Mouse (Mus musculus): Measurements from ENCODE around the gene Pbxip1. TPM values are rescaled to one million over a fixed set of nuclear protein-coding genes. Genes with fewer than 3 reads are reported as not detected.

Gene Pbxip1
- polyA plus RNA-seq, 2 experiments = 17.9 to 32.8 TPM

DNA sequence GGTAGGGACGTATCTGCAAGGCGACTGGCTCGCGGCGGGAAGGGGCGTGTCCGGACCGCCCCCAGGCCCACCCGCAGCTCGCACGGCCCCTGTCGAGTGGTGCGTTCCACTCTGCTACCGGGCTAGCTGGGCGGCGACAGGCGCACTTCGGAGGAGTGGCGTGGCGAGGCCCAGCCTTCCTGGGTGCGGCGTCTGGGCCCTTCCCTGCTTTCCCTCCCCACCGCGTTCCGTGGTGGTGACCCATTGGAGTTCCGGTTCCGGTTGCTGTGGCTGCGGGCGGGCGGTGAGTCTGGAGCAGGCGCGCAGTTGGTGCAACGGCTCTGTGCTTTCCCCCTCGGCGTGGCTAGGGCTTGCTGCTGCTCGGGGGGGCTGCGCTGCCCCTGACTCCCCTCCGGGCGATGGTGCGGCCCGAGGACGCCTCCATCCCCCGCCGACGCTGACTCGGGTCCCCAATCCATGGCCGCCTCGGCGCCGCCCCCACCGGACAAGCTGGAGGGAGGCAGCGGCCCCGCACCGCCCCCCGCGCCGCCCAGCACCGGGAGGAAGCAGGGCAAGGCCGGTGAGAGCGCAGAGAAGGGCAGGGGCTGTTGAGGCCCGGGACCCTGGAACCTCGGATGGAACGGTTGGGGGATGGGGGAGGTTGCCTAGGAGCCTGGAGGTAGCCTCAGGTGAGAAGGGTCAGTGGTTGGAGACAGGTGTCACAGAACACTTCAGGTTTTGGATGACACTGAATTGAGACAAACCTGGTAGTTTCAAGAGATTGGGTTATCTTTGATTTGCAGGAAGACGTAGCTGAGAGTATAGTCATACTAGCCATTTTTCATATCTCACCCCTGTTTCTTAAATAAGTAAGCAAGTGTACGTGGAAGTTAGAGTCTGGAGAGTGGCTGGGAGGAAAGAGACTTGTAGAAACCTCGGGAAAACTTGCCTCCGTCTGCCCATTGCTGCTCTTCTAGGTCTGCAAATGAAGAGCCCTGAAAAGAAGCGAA lies 6.0 kb upstream of the Pbxip1 start, which contains the start of gene Pygo2:
Gene Pygo2, plus strand, starts transcription at position 44 of the 989 bp plus-strand sequence.
- 3% methylated on average over 51 of the region's 68 CpGs for WGBS
- peak within 1 kb of the TSS; percentile 76 for H3K4me2 ChIP-seq (replicated peaks; ENCODE audit: low read depth, low read length, severe bottlenecking)
- TF ChIP-seq POLR2A (IDR thresholded peaks at IDR 0.05; ENCODE audit: borderline replicate concordance, extremely low read depth, insufficient read depth, insufficient read length) = peak; percentile 87; the same call in 1 of the 2 replicates
- peak within 1 kb of the TSS; percentile 82 for H3K27ac ChIP-seq (replicated peaks; ENCODE audit: low read depth, low read length)
- DNase-seq (ENCODE audit: low spot score) (peak; percentile 96), ATAC-seq (ENCODE audit: low FRiP score, low read depth) (peak; percentile 95)
- H3K9me3 ChIP-seq (ENCODE audit: control insufficient read depth, low read length) = no peaks in the 10 kb centered on the region
- peaks cover 51% of the 10 kb centered on the region for H3K36me3 ChIP-seq (ENCODE audit: control insufficient read depth, insufficient read depth, low read length)
- H3K4me1 ChIP-seq (ENCODE audit: control insufficient read depth, insufficient read depth, low read length) = peaks cover 9% of the 10 kb centered on the region
- H3K27me3 ChIP-seq (ENCODE audit: control insufficient read depth, insufficient read depth, low read length) = no peaks in the 10 kb centered on the region
- H3K9ac ChIP-seq (ENCODE audit: low read depth, low read length, severe bottlenecking) = peak within 1 kb of the TSS; percentile 89
- H3K4me3 ChIP-seq (replicated peaks; ENCODE audit: low read length) = peak within 1 kb of the TSS; percentile 100

DNA sequence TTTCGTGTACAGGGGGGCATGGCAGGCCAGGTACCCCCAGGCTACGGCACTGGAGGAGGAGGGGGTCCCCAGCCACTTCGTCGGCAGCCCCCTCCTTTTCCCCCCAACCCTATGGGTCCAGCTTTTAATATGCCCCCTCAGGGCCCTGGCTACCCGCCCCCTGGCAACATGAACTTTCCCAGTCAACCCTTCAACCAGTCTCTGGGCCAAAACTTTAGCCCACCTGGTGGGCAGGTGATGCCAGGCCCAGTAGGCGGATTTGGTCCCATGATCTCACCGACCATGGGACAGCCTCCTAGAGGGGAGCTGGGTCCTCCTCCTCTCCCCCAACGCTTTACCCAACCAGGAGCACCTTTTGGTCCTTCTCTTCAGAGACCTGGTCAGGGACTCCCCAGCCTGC lies 3.9 kb upstream of the Pbxip1 start:
- H3K4me2 ChIP-seq (replicated peaks; ENCODE audit: low read depth, low read length, severe bottlenecking) = no peak overlapping the region
- H3K27ac ChIP-seq (replicated peaks; ENCODE audit: low read depth, low read length) = no peak overlapping the region
- H3K4me3 ChIP-seq (replicated peaks; ENCODE audit: low read length) = no peak overlapping the region
- no peaks in the 10 kb centered on the region for H3K9me3 ChIP-seq (ENCODE audit: control insufficient read depth, low read length)
- TF ChIP-seq POLR2A (IDR thresholded peaks at IDR 0.05; ENCODE audit: borderline replicate concordance, extremely low read depth, insufficient read depth, insufficient read length) = no peak
- no peak overlapping the region for H3K9ac ChIP-seq (ENCODE audit: low read depth, low read length, severe bottlenecking)
- H3K4me1 ChIP-seq (ENCODE audit: control insufficient read depth, insufficient read depth, low read length) = peaks cover 16% of the 10 kb centered on the region
- no peaks in the 10 kb centered on the region for H3K27me3 ChIP-seq (ENCODE audit: control insufficient read depth, insufficient read depth, low read length)
- WGBS = 89% methylated on average over 8 of the region's 8 CpGs
- ATAC-seq (ENCODE audit: low FRiP score, low read depth) (no peak), DNase-seq (ENCODE audit: low spot score) (no peak)
- peaks cover 31% of the 10 kb centered on the region for H3K36me3 ChIP-seq (ENCODE audit: control insufficient read depth, insufficient read depth, low read length)

DNA sequence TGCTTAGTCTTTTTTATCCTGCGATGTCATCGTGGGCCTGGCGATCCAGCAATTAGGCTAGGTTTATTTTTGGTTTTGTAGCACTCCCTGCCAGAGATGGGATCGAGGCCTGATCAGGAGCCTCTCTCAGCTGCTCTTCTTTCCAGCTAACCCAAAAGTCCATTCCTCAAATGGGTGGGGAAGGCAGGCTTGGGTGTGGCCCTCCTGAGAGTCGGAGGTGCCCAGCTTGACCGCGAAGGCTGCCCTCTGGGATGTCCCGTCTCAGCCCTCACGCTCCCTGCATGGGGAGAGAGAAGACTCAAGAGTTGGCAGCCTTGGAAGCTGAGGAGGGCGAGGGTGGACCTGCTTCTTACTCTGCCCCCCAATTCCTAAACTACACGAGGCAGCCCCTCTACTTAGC lies 2.0 kb upstream of the Pbxip1 start:
- TF ChIP-seq POLR2A (IDR thresholded peaks at IDR 0.05; ENCODE audit: borderline replicate concordance, extremely low read depth, insufficient read depth, insufficient read length) = no peak
- Histone ChIP-seq H3K27ac (replicated peaks; ENCODE audit: low read depth, low read length) (peak overlapping the region; percentile 55; the same call in 1 of the 2 replicates), H3K36me3 (ENCODE audit: control insufficient read depth, insufficient read depth, low read length) (peaks cover 26% of the 10 kb centered on the region), H3K4me1 (ENCODE audit: control insufficient read depth, insufficient read depth, low read length) (peaks cover 16% of the 10 kb centered on the region), H3K27me3 (ENCODE audit: control insufficient read depth, insufficient read depth, low read length) (no peaks in the 10 kb centered on the region), H3K9me3 (ENCODE audit: control insufficient read depth, low read length) (no peaks in the 10 kb centered on the region), H3K9ac (ENCODE audit: low read depth, low read length, severe bottlenecking) (no peak overlapping the region), H3K4me3 (replicated peaks; ENCODE audit: low read length) (no peak overlapping the region), H3K4me2 (replicated peaks; ENCODE audit: low read depth, low read length, severe bottlenecking) (no peak overlapping the region)
- DNase-seq (ENCODE audit: low spot score) (no peak), ATAC-seq (ENCODE audit: low FRiP score, low read depth) (no peak)
- 81% methylated on average over 11 of the region's 11 CpGs for WGBS

DNA sequence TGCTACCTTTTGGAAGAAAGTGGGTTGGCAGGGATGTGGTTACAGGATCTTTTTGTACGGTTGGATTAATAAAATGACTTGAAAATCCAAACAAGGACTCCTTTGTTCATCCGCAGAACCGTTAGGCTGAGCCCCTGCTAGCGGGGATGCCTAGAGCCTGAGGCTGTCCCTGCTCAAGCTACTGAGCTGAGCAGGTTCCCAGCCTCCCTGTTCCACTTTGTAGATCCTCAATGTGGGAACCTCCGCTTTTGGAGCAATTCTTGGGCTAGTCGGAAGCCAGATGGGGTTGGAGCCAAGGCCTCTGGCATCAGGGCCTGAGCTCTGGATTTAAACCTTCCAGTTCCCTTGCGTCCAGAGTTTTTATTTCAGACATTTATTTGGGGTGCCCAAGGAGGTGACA lies 1.5 kb upstream of the Pbxip1 start:
- no peak for TF ChIP-seq POLR2A (IDR thresholded peaks at IDR 0.05; ENCODE audit: borderline replicate concordance, extremely low read depth, insufficient read depth, insufficient read length)
- H3K27ac ChIP-seq (replicated peaks; ENCODE audit: low read depth, low read length) = peak overlapping the region; percentile 55; the same call in 1 of the 2 replicates
- H3K9ac ChIP-seq (ENCODE audit: low read depth, low read length, severe bottlenecking) = no peak overlapping the region
- no peak for DNase-seq (ENCODE audit: low spot score)
- WGBS = 63% methylated on average over 7 of the region's 7 CpGs
- H3K4me2 ChIP-seq (replicated peaks; ENCODE audit: low read depth, low read length, severe bottlenecking) = no peak overlapping the region
- no peak for ATAC-seq (ENCODE audit: low FRiP score, low read depth)
- H3K9me3 ChIP-seq (ENCODE audit: control insufficient read depth, low read length) = no peaks in the 10 kb centered on the region
- peaks cover 26% of the 10 kb centered on the region for H3K36me3 ChIP-seq (ENCODE audit: control insufficient read depth, insufficient read depth, low read length)
- peaks cover 16% of the 10 kb centered on the region for H3K4me1 ChIP-seq (ENCODE audit: control insufficient read depth, insufficient read depth, low read length)
- H3K4me3 ChIP-seq (replicated peaks; ENCODE audit: low read length) = no peak overlapping the region
- no peaks in the 10 kb centered on the region for H3K27me3 ChIP-seq (ENCODE audit: control insufficient read depth, insufficient read depth, low read length)

DNA sequence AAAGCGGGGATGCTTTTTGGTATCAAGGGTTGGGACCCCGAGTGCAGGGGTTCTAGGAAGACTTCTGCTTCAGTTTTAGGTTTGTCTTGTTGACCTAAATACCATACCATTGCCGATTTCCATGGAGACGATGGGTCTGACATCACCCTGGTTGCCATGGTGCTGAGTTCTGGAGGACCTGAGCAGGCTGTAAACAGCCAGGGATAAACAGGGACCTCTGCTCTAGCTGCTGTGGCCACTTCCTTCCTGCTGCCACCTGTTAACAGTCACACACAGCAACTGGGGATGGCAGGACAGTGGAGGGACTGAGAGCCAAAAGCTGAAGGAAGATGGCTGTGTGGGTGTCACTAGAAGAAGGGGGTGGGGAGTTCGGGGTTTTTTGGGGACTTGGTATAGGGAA lies 763 bp downstream of the Pbxip1 start:
- 33% methylated on average over 5 of the region's 5 CpGs for WGBS
- H3K36me3 ChIP-seq (ENCODE audit: control insufficient read depth, insufficient read depth, low read length) = peaks cover 25% of the 10 kb centered on the region
- ATAC-seq (ENCODE audit: low FRiP score, low read depth) (0 out of 2 replicates have a peak, but pooled peaks have one; percentile 6), DNase-seq (ENCODE audit: low spot score) (no peak)
- H3K27me3 ChIP-seq (ENCODE audit: control insufficient read depth, insufficient read depth, low read length) = no peaks in the 10 kb centered on the region
- no peak overlapping the region for H3K27ac ChIP-seq (replicated peaks; ENCODE audit: low read depth, low read length)
- TF ChIP-seq POLR2A (IDR thresholded peaks at IDR 0.05; ENCODE audit: borderline replicate concordance, extremely low read depth, insufficient read depth, insufficient read length) = no peak
- peaks cover 7% of the 10 kb centered on the region for H3K4me1 ChIP-seq (ENCODE audit: control insufficient read depth, insufficient read depth, low read length)
- H3K9ac ChIP-seq (ENCODE audit: low read depth, low read length, severe bottlenecking) = peak overlapping the region; percentile 53
- H3K4me3 ChIP-seq (replicated peaks; ENCODE audit: low read length) = peak overlapping the region; percentile 46
- H3K4me2 ChIP-seq (replicated peaks; ENCODE audit: low read depth, low read length, severe bottlenecking) = peak overlapping the region; percentile 60
- no peaks in the 10 kb centered on the region for H3K9me3 ChIP-seq (ENCODE audit: control insufficient read depth, low read length)
